Mouse (Mus musculus) small intestine, adult 2 months (tissue): ENCODE results near the gene Specc1l. TPM values are rescaled to one million over a fixed set of nuclear protein-coding genes. Genes with fewer than 3 reads are reported as not detected.
A peak's percentile ranks its signal among the peaks of the same experiment; 100 is the strongest.

ENCODE experiments used
- H3K27ac ChIP-seq: fragments of 200-500 bp; 2 replicates; pipeline ENCODE4 v1.5.1; 2012; ENCODE audit warnings: low read depth, low read length, control low read depth, inconsistent platforms; ENCODE audit not compliant: insufficient read depth
- H3K27me3 ChIP-seq: fragments of 200-500 bp; 2 replicates; pipeline ENCODE4 v1.6.1; 2012; ENCODE audit warnings: mild to moderate bottlenecking, moderate library complexity, low read length, inconsistent platforms; ENCODE audit not compliant: control insufficient read depth, insufficient read depth
- H3K36me3 ChIP-seq: fragments of 200-500 bp; 2 replicates; pipeline ENCODE4 v1.6.1; 2012; ENCODE audit warnings: mild to moderate bottlenecking, low read length, control low read depth, inconsistent platforms; ENCODE audit not compliant: control insufficient read depth, insufficient read depth
- H3K4me1 ChIP-seq: fragments of 200-500 bp; 2 replicates; pipeline ENCODE4 v1.6.1; 2012; ENCODE audit warnings: low read length, inconsistent platforms, mixed read lengths; ENCODE audit not compliant: control insufficient read depth, insufficient read depth, insufficient read length
- H3K4me3 ChIP-seq: fragments of 200-500 bp; 2 replicates; pipeline ENCODE4 v1.5.1; 2012; ENCODE audit warnings: low read depth, mild to moderate bottlenecking, control low read depth, inconsistent platforms, low read length, moderate library complexity
- CTCF ChIP-seq: fragments of 200-500 bp; IDR thresholded peaks from 2 replicates; pipeline ENCODE4 v1.5.1; 2012; ENCODE audit warnings: low read depth, mild to moderate bottlenecking, control low read depth, inconsistent platforms, low read length, moderate library complexity, mixed read lengths; ENCODE audit not compliant: insufficient replicate concordance, insufficient read length; ENCODE audit errors: extremely low read depth
- POLR2A ChIP-seq: fragments of 200-500 bp; IDR thresholded peaks from 2 replicates; pipeline ENCODE4 v1.6.1; 2012; ENCODE audit warnings: low read depth, mild to moderate bottlenecking, control low read depth, inconsistent platforms, low read length, moderate library complexity
- WGBS: fragments of 180-500 bp; shearing (Covaris S2); methylation state at CpG from one replicate; pipeline ENCODE4 v1.1.7; 2018; 5-methylcytosine and 5-hydroxymethylcytosine counted together
- polyA plus RNA-seq: library from polyadenylated mRNA; depleted of rRNA; stranded (reverse); fragments of >200 nt; gene quantifications from 2 replicates; pipeline ENCODE4 v1.2.3, GENCODE M21; 2012

The Specc1l gene
- polyA plus RNA-seq, 1 experiment: 48.2 TPM

DNA sequence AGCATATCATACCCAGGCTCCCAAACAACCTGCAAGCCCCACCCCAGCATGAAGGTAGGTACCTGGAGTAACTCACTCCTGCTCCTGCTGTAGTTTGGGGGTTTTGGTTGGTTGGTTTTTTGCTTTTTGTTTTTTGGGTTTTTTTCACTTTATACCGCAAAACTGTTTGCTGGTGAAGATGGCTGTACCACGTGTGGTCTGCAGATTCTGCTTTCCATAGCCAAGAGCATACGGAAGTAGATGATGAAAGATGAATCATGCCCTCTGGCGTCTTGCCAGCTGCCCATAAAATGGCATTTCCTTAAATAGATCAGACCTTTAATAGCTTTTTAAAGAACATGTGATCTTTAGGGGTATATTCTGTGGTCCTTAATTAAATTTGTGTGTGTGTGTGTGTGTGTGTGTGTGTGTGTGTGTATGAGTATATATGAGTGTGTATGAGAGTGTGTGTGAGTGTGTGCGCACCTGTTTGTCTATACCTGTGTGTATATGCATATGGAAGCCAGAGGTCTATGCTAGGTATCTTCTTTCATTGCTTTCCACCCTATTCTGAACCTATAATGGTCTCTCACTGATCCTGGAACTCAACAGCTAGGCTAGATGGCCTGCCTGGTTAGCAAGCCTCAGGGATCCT, 88.0 kb downstream of the Specc1l start:
- Histone ChIP-seq H3K27me3 (no peaks in the 10 kb centered on the region), H3K4me3 (no peak overlapping the region), H3K27ac (peak overlapping the region; percentile 40; the same call in 1 of the 2 replicates), H3K4me1 (peaks cover 20% of the 10 kb centered on the region), H3K36me3 (peaks cover 29% of the 10 kb centered on the region)
- WGBS: 19% methylated on average over 5 of the region's 5 CpGs
- no peak for TF ChIP-seq CTCF
- TF ChIP-seq POLR2A: no peak

DNA sequence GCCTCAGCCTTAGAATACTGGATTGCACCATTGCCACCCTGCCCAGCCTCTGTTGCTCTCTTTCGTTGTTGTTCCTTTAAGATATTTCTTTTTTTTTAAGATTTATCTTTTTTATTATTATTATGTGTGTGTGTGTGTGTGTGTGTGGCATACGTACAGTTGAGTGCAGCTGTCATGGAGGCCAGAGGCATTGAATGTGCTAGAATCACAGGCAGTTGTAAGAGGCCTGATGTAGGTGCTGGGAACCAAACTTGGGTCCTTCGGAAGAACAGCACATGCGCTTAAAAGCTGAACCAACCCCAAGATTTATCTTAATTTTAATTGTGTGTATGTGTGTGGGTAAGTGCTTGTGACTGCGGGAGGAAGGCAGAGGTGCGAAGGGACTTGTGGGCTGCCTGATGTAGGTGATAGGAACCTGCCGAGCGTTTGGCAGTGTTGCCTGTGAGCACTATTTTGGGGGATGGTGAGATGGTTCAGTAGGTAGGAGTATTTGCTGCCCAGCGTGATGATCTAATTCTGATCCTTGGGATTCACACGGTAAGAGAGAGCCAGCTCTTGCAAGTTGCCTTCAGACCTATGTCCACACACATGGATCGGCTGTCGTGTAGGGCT, 89.4 kb downstream of the Specc1l start:
- H3K36me3 ChIP-seq: peaks cover 33% of the 10 kb centered on the region
- WGBS: 91% methylated on average over 12 of the region's 12 CpGs
- no peak overlapping the region for H3K4me3 ChIP-seq
- H3K4me1 ChIP-seq: peaks cover 17% of the 10 kb centered on the region
- H3K27ac ChIP-seq: peak overlapping the region; percentile 5; the same call in 1 of the 2 replicates
- TF ChIP-seq POLR2A (no peak), CTCF (no peak)
- no peaks in the 10 kb centered on the region for H3K27me3 ChIP-seq

DNA sequence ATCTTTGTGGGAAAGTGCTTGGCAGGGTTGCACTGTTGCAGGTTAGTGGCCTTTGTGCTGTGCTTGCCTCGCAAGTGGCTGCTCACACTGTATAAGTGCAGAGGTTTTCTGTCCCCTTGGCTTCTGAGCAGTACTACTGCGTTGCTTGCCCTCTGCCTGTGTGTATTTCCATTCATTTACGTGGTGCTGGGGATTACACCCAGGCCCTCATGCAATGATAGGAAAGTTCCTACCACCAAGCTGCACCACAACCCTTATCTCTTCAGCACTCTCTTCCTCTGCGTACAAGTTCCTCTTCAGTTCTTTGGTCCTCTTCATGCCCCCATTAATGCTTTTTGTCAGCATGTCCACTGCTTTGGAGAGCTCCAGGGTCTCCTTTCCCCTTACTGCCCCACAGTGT, 90.1 kb downstream of the Specc1l start:
- no peaks in the 10 kb centered on the region for H3K27me3 ChIP-seq
- TF ChIP-seq POLR2A: no peak
- TF ChIP-seq CTCF: no peak
- WGBS: 92% methylated on average over 4 of the region's 4 CpGs
- H3K27ac ChIP-seq: peak overlapping the region; percentile 5; the same call in 1 of the 2 replicates
- H3K4me1 ChIP-seq: peaks cover 17% of the 10 kb centered on the region
- H3K4me3 ChIP-seq: no peak overlapping the region
- peaks cover 36% of the 10 kb centered on the region for H3K36me3 ChIP-seq

DNA sequence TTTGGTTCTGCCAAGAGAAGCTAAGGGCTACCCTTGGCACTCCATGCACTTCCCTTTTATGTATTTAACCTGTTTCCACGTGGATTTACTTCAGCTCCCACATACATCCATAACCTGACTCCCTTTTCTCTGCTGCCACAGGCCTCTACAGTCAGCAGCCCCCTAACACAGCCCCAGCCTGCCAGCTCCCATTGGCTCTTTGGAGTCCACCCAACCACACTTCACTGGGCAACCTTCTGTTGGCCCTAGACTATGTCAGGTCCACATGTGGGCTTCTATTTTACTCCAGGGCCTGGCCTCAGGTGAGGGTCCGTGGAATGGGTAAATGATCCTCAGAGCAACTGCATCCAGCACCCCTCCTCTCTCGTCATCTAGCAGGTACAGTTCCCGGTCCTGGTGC, 90.7 kb downstream of the Specc1l start:
- Histone ChIP-seq H3K4me3 (no peak overlapping the region), H3K4me1 (peaks cover 17% of the 10 kb centered on the region), H3K36me3 (peaks cover 40% of the 10 kb centered on the region), H3K27ac (no peak overlapping the region), H3K27me3 (no peaks in the 10 kb centered on the region)
- whole genome bisulfite sequencing: 91% methylated on average over 4 of the region's 4 CpGs
- TF ChIP-seq POLR2A (no peak), CTCF (no peak)

DNA sequence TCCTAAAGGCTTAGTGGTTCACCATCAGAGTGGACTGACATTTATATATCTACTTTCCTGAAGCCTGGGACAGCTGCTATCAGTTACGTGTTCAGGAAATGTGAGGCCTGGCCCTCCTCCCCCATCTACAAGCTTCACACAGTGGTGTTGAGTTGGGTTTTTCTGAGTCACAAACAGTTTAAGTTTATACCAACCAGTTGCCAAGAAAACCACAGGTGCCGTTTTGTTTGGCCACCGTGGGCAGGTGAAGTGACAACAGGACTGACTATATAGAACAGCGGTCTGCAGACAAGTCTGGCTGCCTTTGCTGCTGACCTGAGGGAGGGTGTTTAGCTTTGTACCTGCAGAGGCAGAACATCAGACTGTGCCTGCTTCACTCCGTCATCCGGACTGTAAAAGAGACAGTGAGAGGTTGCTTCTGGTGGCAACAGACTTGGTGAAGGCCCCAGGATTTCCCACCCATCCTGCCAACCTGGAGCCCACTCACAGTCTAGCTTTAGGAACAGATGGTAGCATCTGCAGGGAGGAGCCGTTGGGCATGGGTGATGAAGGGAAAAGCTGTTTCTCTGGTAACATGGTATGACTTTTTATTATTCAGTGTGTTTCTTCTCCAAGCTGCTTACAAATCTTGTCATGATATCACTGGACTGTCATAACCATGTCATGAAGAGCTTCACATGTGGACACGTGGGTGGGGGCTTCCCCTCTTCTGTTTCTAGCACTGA, 91.6 kb downstream of the Specc1l start:
- peaks cover 49% of the 10 kb centered on the region for H3K36me3 ChIP-seq
- H3K27me3 ChIP-seq: no peaks in the 10 kb centered on the region
- H3K4me3 ChIP-seq: no peak overlapping the region
- H3K27ac ChIP-seq: peak overlapping the region; percentile 7; the same call in 1 of the 2 replicates
- 68% methylated on average over 8 of the region's 8 CpGs for WGBS
- H3K4me1 ChIP-seq: peaks cover 17% of the 10 kb centered on the region
- no peak for TF ChIP-seq CTCF
- TF ChIP-seq POLR2A: no peak

DNA sequence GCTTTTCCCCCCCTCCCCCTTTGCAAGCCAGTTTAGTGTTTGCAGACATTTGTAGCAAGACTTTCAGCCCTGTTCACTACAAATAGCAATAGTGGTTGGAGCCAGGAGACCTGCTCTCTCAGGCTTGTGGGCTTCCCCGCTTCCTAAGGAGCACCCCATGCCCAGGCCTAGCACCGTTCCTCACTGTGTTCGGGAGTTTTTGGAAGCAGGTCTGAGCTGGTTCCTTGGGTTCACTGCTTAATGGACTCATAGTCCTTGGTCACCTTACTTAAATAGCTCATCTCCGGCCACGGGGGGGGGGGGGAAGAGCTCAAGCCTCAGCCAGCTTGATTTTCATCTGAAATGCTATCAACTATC, 92.2 kb downstream of the Specc1l start:
- peaks cover 17% of the 10 kb centered on the region for H3K4me1 ChIP-seq
- H3K27ac ChIP-seq: 0 out of 2 replicates have a peak overlapping the region, but pooled peaks have one; percentile 7
- no peak overlapping the region for H3K4me3 ChIP-seq
- H3K27me3 ChIP-seq: no peaks in the 10 kb centered on the region
- WGBS: 85% methylated on average over 5 of the region's 5 CpGs
- TF ChIP-seq POLR2A (no peak), CTCF (no peak)
- H3K36me3 ChIP-seq: peaks cover 52% of the 10 kb centered on the region

DNA sequence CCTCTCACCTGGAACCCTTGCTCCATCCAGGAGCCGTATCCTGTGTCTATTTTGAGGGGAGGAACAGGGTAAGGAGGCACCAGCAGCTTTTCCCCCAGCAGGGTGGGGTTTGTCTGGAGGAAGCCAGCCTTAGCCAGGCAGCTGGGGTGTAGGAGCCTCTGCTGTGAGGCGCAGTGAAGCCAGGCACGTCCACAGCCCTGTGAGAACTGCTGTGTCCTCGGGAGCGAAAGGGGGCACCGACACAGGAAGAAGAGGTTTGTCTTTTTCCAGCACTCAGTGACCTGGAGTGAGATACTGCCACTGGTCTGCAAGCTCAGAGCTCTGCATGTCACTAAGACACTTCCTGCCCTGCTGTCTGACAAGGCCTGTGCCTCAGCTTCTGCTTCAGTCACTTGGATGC, 92.5 kb downstream of the Specc1l start:
- WGBS: 42% methylated on average over 6 of the region's 6 CpGs
- no peak overlapping the region for H3K4me3 ChIP-seq
- TF ChIP-seq POLR2A: no peak
- no peak for TF ChIP-seq CTCF
- H3K36me3 ChIP-seq: peaks cover 56% of the 10 kb centered on the region
- H3K27ac ChIP-seq: peak overlapping the region; percentile 7; the same call in 1 of the 2 replicates
- no peaks in the 10 kb centered on the region for H3K27me3 ChIP-seq
- H3K4me1 ChIP-seq: peaks cover 14% of the 10 kb centered on the region
